Mouse (Mus musculus): ENCODE measurements around the gene Ints3.

Gene Ints3

DNA sequence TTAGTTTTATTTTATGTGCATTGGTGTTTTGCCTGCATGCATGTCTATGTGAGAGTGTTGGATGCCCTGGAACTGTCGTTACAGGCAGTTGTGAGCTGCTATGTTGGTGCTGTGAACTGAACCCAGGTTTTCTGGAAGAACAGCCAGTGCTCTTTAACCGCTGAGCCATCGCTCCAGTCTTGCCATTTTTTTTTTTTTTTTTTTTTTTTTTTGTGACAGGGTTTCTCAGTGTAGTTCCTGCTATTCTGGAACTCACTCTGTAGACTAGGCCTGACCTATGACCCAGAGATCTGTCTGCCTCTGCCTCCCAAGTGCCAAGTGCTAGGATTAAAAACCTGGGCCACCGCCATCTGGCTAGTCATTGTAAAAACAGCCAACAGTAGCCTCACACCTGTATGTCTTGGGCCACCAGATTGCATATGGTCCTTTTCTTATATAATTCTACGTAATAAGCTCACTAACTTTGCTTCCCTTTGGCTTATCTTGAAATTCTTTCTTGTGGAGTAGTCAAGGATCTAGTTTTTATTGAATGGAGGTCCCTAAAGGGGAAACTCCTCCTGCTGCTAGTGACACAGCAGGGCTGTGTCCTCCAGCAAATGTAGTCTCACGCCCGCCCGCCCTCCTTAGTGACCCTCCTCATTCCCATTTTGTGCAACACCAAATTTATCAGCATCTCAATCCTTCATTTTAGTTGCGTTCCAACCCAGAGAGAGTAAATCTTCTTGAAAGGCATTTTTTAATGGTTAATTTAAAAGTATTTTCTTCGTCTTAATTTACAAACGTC is 12.2 kb upstream of the Ints3 start:
- CTCF ChIA-PET = interaction anchor here (0.7 kb wide), 1 partner anchor 12 kb away, joined by 3 read pairs; no protein-coding TSS in a partner anchor

DNA sequence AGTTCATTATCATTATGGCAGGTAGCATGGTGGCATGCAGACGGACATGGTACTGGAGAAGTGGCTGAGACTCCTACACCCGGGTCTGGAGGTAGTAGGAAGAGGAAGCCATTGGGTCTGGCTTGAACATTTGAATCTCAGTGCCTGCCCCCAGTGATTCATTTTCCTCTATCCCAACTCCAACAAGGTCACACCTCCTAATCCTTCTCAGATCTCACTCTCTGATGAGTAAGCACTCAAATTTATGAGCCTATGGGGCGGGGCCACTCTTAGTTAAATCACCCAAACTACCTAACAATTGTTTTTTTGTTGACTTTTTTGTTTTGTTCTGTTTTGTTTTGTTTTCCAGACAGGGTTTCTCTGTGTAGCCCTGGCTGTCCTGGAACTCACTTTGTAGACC is 10.6 kb upstream of the Ints3 start:
- CTCF ChIA-PET = no interaction called here

DNA sequence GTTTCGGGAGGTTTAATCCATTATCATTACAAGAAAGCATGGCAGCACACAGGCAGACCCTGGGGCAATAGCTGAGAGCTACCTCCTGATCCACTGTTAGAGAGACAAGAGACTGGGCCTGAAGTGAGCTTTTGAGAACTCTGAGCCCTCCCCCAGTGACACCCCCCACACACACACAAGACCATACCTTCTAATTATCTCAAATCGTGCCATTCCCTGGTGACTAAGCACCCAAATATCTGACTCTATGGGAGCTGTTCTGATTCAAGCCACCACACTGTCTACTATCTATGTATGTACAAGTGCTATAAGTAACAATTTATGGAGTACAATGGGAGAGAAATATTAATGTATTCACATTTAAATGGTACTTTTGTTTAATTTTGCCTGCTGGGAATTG is 7.3 kb upstream of the Ints3 start:
- CTCF ChIA-PET = interaction anchor here (0.5 kb wide), 1 partner anchor 488 kb away, joined by 4 read pairs; no protein-coding TSS in a partner anchor

DNA sequence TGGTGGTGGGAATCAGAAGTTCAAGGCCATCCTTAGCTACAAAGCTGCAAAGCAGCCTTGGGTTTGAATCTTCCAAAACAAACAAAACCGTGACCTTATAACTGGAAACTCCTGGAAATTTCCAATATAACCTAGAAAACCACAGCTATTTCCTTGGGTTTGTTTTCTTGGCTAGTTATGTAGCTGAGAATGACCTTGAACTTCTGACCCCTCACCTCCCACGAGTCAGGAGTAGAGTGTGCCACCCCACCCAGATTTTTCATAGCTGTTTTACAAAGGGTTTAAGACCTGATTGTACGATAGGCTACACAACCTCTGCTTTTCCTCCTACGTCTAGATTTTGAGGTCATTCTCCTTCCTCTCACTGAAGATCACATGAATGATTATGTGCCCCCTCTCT is 3.7 kb upstream of the Ints3 start:
- CTCF ChIA-PET = interaction anchor here (0.6 to 1.0 kb wide), 3 partner anchors 190 to 1721 kb away, joined by 3 read pairs; partner anchors contain the start of gene Rit1

DNA sequence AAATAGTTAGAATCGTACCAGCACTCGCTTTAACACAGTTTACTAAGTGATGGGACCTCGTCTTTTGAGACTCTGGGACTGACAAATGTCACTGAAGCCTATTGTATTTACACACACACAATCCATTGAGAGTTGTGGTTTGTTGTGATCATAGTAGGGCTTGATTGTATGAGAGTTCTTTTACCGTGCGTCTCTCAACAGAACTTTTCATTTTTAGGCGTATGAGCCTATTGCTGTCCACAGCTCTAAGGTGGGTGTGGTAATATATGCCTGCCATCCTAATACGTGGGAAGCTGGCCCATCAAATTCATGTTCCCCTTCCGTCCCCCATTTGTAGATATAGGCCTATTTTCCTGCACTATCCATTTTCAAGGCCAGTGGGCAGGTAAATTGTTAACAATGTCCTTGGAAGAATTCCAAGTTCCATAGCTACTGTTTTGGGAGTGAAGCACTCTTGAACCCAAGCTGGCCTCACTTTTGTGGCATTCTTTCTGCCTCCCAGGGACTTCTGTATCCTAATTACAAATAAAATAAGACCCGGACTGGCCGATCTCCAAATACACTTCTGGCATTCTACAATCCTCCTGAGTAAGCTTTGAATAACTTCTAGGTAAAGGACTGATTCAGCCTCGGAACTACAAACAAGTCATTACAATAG is 780 bp upstream of the Ints3 start:
- CTCF ChIA-PET = interaction anchor here (0.6 kb wide), 1 partner anchor 12 kb away, joined by 3 read pairs; no protein-coding TSS in a partner anchor

DNA sequence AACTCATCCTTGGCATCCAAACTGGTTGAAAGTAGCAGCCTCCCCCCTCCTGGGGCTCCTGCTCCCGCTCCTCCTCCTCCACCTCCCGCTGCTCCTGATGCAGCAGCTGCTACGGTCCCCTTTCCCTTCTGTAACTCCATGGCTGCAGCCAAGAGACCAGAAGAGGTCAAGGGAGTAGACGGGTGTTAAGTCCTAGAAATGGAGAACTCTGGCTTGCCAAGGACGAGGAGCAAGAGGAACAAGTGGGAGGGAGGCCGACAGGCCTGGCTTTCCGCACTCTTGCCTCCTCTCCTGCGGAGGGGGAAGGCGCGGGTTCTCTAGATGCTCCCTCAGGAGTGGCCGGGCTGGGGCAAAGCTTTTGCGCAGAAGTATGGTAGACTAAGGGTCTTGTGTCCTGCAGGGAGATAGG is 607 bp downstream of the Ints3 start:
- CTCF ChIA-PET = no interaction called here

- CTCF ChIA-PET = no interaction called here
These were observed 1.1 kb downstream of the Ints3 start for GRCm38 (mm10) chr3:90432348-90432747.

DNA sequence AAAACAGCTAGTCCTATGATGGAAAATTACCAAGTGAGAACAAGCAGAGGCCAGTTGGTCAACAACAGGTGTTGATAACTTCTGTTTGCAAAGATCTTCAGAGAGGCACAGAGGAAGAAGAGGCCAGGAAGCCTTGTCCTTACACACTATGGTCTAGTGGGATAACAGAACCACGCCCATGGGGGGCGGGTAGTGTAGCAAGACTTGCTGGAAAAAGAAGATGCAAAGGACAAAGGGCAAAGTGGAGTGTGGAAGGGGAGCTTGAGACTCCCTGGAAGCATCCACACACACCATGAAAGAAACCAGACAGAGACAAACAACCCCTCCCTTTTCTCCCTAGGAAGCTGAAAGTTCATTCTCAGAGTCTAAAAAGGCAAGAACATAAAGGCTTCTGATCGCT is 3.8 kb downstream of the Ints3 start:
- CTCF ChIA-PET = no interaction called here

- CTCF ChIA-PET = no interaction called here
These were observed 5.2 kb downstream of the Ints3 start for GRCm38 (mm10) chr3:90428186-90428585.

DNA sequence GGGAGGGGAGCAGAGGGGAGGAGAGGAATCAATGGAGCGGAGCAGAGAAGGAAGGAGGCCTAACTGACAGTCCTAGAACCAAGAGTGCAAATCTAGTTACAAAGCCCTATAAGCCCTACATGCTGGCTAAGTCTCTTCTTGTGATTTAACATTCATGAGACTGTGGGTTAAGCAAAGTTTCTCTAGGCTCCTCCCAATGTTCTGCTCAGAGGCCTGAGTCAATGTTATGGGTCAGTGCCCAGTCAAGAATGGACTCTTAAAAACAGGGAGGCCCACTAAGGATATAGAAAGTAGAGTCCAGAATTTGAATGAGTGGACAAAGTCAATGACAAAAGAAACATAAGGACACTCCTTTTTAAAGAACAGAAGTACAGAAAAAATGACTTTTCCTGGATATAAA is 5.8 kb downstream of the Ints3 start:
- CTCF ChIA-PET = no interaction called here

DNA sequence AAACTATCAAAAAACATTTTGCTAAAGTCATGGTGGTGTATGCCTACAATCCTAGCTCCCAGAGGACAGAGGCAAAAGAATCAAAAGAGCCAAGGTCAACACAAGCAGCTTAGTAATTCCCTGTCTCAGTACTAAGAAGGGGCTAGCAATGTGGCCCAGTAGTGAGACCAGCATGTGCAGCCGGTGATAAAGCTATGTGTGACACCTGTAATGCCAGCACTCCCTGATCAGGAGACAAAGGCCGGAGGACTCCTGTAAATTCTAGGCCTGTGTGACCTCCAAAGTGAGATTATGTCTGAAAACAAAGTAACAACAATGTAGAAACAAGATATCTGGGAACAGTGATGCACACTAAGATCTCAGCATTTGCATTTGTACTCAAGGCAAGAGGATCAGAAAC is 7.9 kb downstream of the Ints3 start:
- CTCF ChIA-PET = no interaction called here

DNA sequence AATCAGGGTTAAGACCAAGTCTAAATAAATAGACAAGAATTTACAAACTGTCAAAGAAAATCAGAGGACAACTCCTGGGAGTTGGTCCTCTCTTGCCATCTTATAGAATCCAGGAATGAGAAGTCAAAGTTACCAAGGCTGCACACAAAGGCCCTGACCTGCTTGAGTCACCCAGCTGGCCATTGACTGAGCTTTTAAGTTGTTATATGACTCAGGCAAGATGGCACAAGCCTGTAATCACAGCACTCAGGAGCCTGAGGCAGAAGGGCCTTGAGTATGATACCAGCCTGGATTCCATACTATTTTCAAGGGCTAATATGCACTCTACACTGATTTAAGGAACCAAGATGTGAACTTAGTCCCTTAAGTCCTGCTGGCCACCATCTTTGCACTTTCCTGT is 9.9 kb downstream of the Ints3 start:
- CTCF ChIA-PET = no interaction called here

- CTCF ChIA-PET = interaction anchor here (0.9 kb wide), 1 partner anchor 206 kb away, joined by 3 read pairs; no protein-coding TSS in a partner anchor
These were observed 12.7 kb downstream of the Ints3 start for GRCm38 (mm10) chr3:90420696-90421095.

DNA sequence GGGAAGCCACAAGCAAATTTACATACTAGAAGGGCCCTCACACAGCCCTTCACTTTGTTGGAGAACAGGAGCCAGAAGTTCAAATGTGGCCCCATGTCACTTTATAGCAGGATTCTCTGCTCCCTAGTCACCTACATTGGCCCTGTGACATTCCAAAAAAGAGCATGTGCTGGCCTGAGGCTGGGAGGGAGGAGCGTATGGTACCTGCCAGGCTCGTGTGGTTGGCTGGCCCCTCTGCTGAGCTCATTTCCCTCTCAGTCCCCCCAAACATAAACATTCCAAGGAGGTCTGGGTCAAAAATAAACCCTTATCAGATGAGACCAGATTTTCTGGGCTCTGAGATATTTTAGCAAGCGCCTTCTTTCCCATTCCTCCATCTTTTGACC is 20.4 kb downstream of the Ints3 start:
- CTCF ChIA-PET = no interaction called here

- CTCF ChIA-PET = interaction anchor here (0.9 kb wide), 1 partner anchor 99 kb away, joined by 4 read pairs; no protein-coding TSS in a partner anchor
These were observed 21.0 kb downstream of the Ints3 start for GRCm38 (mm10) chr3:90412312-90413010.

GRCm38 (mm10) chr3:90408721-90409120 is 24.7 kb downstream of the Ints3 start:
- CTCF ChIA-PET = interaction anchor here (0.6 kb wide), 1 partner anchor 25 kb away, joined by 4 read pairs; no protein-coding TSS in a partner anchor

GRCm38 (mm10) chr3:90406414-90406813 is 27.0 kb downstream of the Ints3 start:
- CTCF ChIA-PET = interaction anchor here (0.5 kb wide), 1 partner anchor 203 kb away, joined by 5 read pairs; no protein-coding TSS in a partner anchor

- CTCF ChIA-PET = no interaction called here
These were observed 28.8 kb downstream of the Ints3 start for GRCm38 (mm10) chr3:90404609-90405008.

DNA sequence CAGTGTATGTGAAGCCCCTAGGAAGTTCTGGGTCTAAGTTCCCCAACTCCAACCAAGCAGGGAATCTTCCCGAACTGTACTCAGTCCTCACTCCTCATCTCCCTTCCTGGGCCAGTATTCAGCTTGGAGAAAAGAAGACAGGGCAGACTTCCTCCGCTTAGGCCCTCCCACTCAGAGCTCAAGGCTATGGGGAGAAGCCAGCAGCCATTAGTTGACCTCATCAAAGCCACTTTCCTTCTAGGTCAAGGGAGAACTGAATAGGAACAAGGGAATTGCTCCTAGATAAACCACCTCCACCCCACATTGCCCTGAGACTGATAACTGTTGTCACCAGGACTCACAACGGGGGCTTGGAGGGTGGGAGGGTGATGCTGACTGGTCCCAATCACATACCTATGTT is 29.3 kb downstream of the Ints3 start:
- CTCF ChIA-PET = no interaction called here

GRCm38 (mm10) chr3:90400993-90401392 is 32.4 kb downstream of the Ints3 start:
- CTCF ChIA-PET = no interaction called here

- CTCF ChIA-PET = interaction anchor here (0.5 kb wide), 1 partner anchor 1113 kb away, joined by 4 read pairs; no protein-coding TSS in a partner anchor
These were observed 37.8 kb downstream of the Ints3 start for GRCm38 (mm10) chr3:90395629-90396028.

GRCm38 (mm10) chr3:90392661-90393060 is 40.8 kb downstream of the Ints3 start:
- CTCF ChIA-PET = no interaction called here

Measured in spleen, embryonic (tissue).